ENCODE assay signal across 8 mouse cellular contexts in the genomic region with DNA sequence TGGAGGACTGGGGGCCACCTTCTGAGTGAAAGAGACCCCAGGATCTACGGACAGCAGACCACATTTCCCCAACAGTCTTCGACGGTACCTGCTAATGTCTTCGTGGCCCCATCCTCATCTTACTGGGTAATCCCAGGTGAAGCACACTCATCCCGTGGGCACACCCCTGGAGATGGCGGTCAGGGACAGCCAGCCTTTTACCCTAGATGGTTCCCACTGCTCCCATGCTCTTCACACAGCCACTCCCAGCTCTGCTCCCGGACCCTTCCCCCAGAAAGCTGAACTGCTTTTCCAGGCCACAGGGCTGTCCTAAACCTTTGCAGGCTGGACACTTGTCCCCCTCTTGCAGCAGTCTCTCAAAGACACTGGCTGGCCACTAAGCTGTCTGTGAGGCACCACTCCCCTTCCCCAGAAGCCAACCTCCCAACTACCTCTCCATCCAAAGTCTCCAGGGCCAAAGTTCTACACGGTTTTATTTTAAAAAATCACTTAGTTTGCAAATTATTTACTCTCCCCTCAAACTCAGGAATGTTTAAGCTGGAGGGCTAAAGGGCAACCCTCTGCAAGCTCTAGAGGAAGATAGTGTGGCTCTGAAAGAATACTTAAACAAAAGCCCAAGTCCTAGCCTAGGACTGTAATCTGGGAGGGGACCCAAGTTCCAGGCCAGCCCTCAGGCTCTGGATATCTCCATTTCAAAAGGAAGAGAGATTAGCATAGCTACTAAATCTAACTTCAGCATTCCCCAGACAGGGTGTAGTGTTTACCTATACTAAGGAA. TPM values are rescaled to one million over a fixed set of nuclear protein-coding genes. Genes with fewer than 3 reads are reported as not detected.
DNase-seq lines count a peak whose midpoint lies in the region; ATAC-seq and TF ChIP-seq lines count a peak whose summit lies in the region.

No protein-coding gene starts in this region.

- no peak overlapping the region for H3K9ac ChIP-seq in heart, adult 2 months (ENCODE audit: low read depth, low read length)
- H3K9ac ChIP-seq in embryonic facial prominence, embryonic 14.5 days (ENCODE audit: low read depth, low read length), result peak overlapping the region; percentile 77
- peak overlapping the region; percentile 83 for H3K9ac ChIP-seq in midbrain, embryonic 13.5 days (replicated peaks)

- DNase-seq in heart, adult 2 months, result no peak
- no peak for DNase-seq in heart, adult 9 months (ENCODE audit: low spot score in 2 of 2)
- no peak for DNase-seq in embryonic facial prominence, embryonic 14.5 days (ENCODE audit: low spot score)
- peak; percentile 81 for DNase-seq in kidney, adult 2 months
- DNase-seq in testis, postnatal 14 days (ENCODE audit: low spot score), result no peak
- no peak for DNase-seq in lung, postnatal 36 days
- DNase-seq in adipocyte (ENCODE audit: low spot score), result no peak

- TF ChIP-seq EP300 in heart, adult 2 months (IDR thresholded peaks at IDR 0.05; ENCODE audit: insufficient read depth, low read depth, low read length), result no peak

- 79% methylated on average over 8 of the region's 8 CpGs for WGBS in heart, adult 2 months
- WGBS in embryonic facial prominence, embryonic 14.5 days, result 55% methylated on average over 8 of the region's 8 CpGs
- 56% methylated on average over 8 of the region's 8 CpGs for WGBS in kidney, adult 2 months
- WGBS in midbrain, embryonic 13.5 days, result 60% methylated on average over 8 of the region's 8 CpGs

- no peaks in the 10 kb centered on the region for H3K27me3 ChIP-seq in heart, adult 2 months (ENCODE audit: control insufficient read depth, insufficient read depth, low read length)
- H3K27me3 ChIP-seq in embryonic facial prominence, embryonic 14.5 days (replicated peaks; ENCODE audit: control insufficient read depth, insufficient read depth, low read length), result no peaks in the 10 kb centered on the region
- H3K27me3 ChIP-seq in kidney, adult 2 months (replicated peaks; ENCODE audit: control insufficient read depth, insufficient read depth, low read length), result no peaks in the 10 kb centered on the region
- H3K27me3 ChIP-seq in midbrain, embryonic 13.5 days, result no peaks in the 10 kb centered on the region

- ATAC-seq in embryonic facial prominence, embryonic 14.5 days (ENCODE audit: low read depth), result no peak
- no peak for ATAC-seq in midbrain, embryonic 13.5 days

- H3K79me2 ChIP-seq in heart, adult 2 months (replicated peaks; ENCODE audit: control insufficient read depth, insufficient read depth, low read length), result peaks cover 2% of the 10 kb centered on the region; the same call in 1 of the 2 replicates

- intact Hi-C loops in heart, adult 2 months (cut with DNase I), result no loop called here

- H3K4me2 ChIP-seq in embryonic facial prominence, embryonic 14.5 days (ENCODE audit: low read depth, low read length), result peak overlapping the region; percentile 83
- H3K4me2 ChIP-seq in midbrain, embryonic 13.5 days (replicated peaks), result peak overlapping the region; percentile 74

- no peaks in the 10 kb centered on the region for H3K36me3 ChIP-seq in heart, adult 2 months (ENCODE audit: control insufficient read depth, insufficient read depth, low read length)
- H3K36me3 ChIP-seq in embryonic facial prominence, embryonic 14.5 days (ENCODE audit: control insufficient read depth, insufficient read depth, low read length), result peaks cover 31% of the 10 kb centered on the region
- H3K36me3 ChIP-seq in kidney, adult 2 months (ENCODE audit: control insufficient read depth, insufficient read depth, low read length), result peaks cover 4% of the 10 kb centered on the region
- peaks cover 33% of the 10 kb centered on the region for H3K36me3 ChIP-seq in midbrain, embryonic 13.5 days

- H3K4me3 ChIP-seq in heart, adult 2 months, result peak overlapping the region; percentile 57; the same call in 1 of the 2 replicates
- H3K4me3 ChIP-seq in embryonic facial prominence, embryonic 14.5 days (ENCODE audit: low read depth, low read length), result peak overlapping the region; percentile 69
- H3K4me3 ChIP-seq in kidney, adult 2 months (ENCODE audit: insufficient read depth, low read depth, low read length), result peak overlapping the region; percentile 60
- H3K4me3 ChIP-seq in midbrain, embryonic 13.5 days (replicated peaks), result peak overlapping the region; percentile 61

- TF ChIP-seq POLR2A in heart, adult 2 months (IDR thresholded peaks at IDR 0.05; ENCODE audit: insufficient read depth, low read depth, low read length), result no peak
- TF ChIP-seq POLR2A in kidney, adult 2 months (IDR thresholded peaks at IDR 0.05; ENCODE audit: low read depth, low read length), result no peak

- H3K4me1 ChIP-seq in heart, adult 2 months (ENCODE audit: control insufficient read depth, insufficient read depth, low read length), result peaks cover 5% of the 10 kb centered on the region
- H3K4me1 ChIP-seq in embryonic facial prominence, embryonic 14.5 days (ENCODE audit: control insufficient read depth, insufficient read depth, low read length), result peaks cover 22% of the 10 kb centered on the region
- H3K4me1 ChIP-seq in kidney, adult 2 months (ENCODE audit: control insufficient read depth, insufficient read depth, low read length), result no peaks in the 10 kb centered on the region; the same call in 1 of the 2 replicates
- H3K4me1 ChIP-seq in midbrain, embryonic 13.5 days (replicated peaks), result peaks cover 27% of the 10 kb centered on the region

- no peaks in the 10 kb centered on the region for H3K9me3 ChIP-seq in embryonic facial prominence, embryonic 14.5 days (ENCODE audit: control insufficient read depth, low read length)
- no peaks in the 10 kb centered on the region for H3K9me3 ChIP-seq in midbrain, embryonic 13.5 days

- no peak overlapping the region for H3K27ac ChIP-seq in heart, adult 2 months
- no peak overlapping the region for H3K27ac ChIP-seq in embryonic facial prominence, embryonic 14.5 days (replicated peaks; ENCODE audit: low read depth, low read length)
- H3K27ac ChIP-seq in kidney, adult 2 months (ENCODE audit: insufficient read depth, low read depth, low read length), result 0 out of 2 replicates have a peak overlapping the region, but pooled peaks have one; percentile 37
- no peak overlapping the region for H3K27ac ChIP-seq in midbrain, embryonic 13.5 days

- TF ChIP-seq CTCF in heart, adult 2 months (IDR thresholded peaks at IDR 0.05), result no peak
- TF ChIP-seq CTCF in kidney, adult 2 months (conservative IDR thresholded peaks at IDR 0.05; ENCODE audit: insufficient read depth, insufficient read length, low read depth, low read length), result no peak

RNA-seq across cellular contexts. Expression of a gene that starts 1.2 kb away (rescaled TPM):
- total RNA-seq in heart, adult 2 months (2021), result 10 to 100 TPM; 49.0 to 59.0 TPM
- polyA plus RNA-seq in heart, adult 2 months (2012; rRNA removed), result 33.1 and 39.4 TPM in 2 replicates
- 158 and 170 TPM in 2 replicates for polyA plus RNA-seq in embryonic facial prominence, embryonic 14.5 days (2014; fragmentation: Nextera tagmentation; extraction: Ambion mirVana)
- polyA plus RNA-seq in kidney, adult 2 months (2012; rRNA removed), result 281 and 314 TPM in 2 replicates
- polyA plus RNA-seq in midbrain, embryonic 13.5 days (2015; fragmentation: Nextera tagmentation; extraction: Ambion mirVana), result 108 and 114 TPM in 2 replicates

RNA-seq across cellular contexts. Expression of a gene that starts 47.8 kb away (rescaled TPM):
- 10 to 100 TPM; 34.9 to 35.6 TPM for total RNA-seq in heart, adult 2 months (2021)
- polyA plus RNA-seq in heart, adult 2 months (2012; rRNA removed), result 23.8 and 25.4 TPM in 2 replicates
- 8.9 and 9.9 TPM in 2 replicates for polyA plus RNA-seq in embryonic facial prominence, embryonic 14.5 days (2014; fragmentation: Nextera tagmentation; extraction: Ambion mirVana)
- 1.5 and 1.6 TPM in 2 replicates for polyA plus RNA-seq in kidney, adult 2 months (2012; rRNA removed)
- polyA plus RNA-seq in midbrain, embryonic 13.5 days (2015; fragmentation: Nextera tagmentation; extraction: Ambion mirVana), result 2.2 and 3.4 TPM in 2 replicates
